Mouse (Mus musculus) liver, embryonic 11.5 days (tissue): ENCODE results near the gene Tmem88. TPM values are rescaled to one million over a fixed set of nuclear protein-coding genes. Genes with fewer than 3 reads are reported as not detected.
"Not testable (repeated sequence)": the region's sequence is repeated elsewhere in the genome, so short reads cannot be mapped to it uniquely, and the experiment has no call there.

Experiments
- ATAC-seq: fragments of 200-750 bp; cut with Nextera tagmentation; replicated peaks from 2 replicates; pipeline ENCODE4 v1.8.0; 2017; ENCODE audit warnings: moderate number of reproducible peaks, mild to moderate bottlenecking, moderate TSS enrichment, moderate library complexity; ENCODE audit not compliant: low FRiP score
- DNase-seq: peaks from one replicate; pipeline ENCODE4 v3.0.0-alpha.2; 2017; ENCODE audit warnings: low spot score
- H3K27ac ChIP-seq: fragments of 300-500 bp; sonication (generic); 2 replicates; pipeline ENCODE4 v1.5.1; 2014; ENCODE audit warnings: mild to moderate bottlenecking, low read depth, low read length, control low read depth
- H3K27me3 ChIP-seq: fragments of 300-500 bp; sonication (generic); replicated peaks from 2 replicates; pipeline ENCODE4 v1.6.1; 2014; ENCODE audit warnings: low read length, mixed read lengths; ENCODE audit not compliant: control insufficient read depth, insufficient read depth
- H3K36me3 ChIP-seq: fragments of 300-500 bp; sonication (generic); 2 replicates; pipeline ENCODE4 v1.6.1; 2014; ENCODE audit warnings: mild to moderate bottlenecking, low read length, moderate library complexity, mixed read lengths; ENCODE audit not compliant: control insufficient read depth, insufficient read depth
- H3K4me1 ChIP-seq: fragments of 300-500 bp; sonication (generic); replicated peaks from 2 replicates; pipeline ENCODE4 v1.6.1; 2014; ENCODE audit warnings: low read length, mixed read lengths; ENCODE audit not compliant: control insufficient read depth, insufficient read depth
- H3K4me2 ChIP-seq: fragments of 300-500 bp; sonication (generic); 2 replicates; pipeline ENCODE4 v1.6.1; 2014; ENCODE audit warnings: mild to moderate bottlenecking, control low read depth, moderate library complexity
- H3K4me3 ChIP-seq: fragments of 300-500 bp; sonication (generic); 2 replicates; pipeline ENCODE4 v1.5.1; 2014; ENCODE audit warnings: low read depth, low read length, control low read depth
- H3K9ac ChIP-seq: fragments of 300-500 bp; sonication (generic); 2 replicates; pipeline ENCODE4 v1.6.1; 2014; ENCODE audit warnings: low read depth, low read length, control low read depth
- H3K9me3 ChIP-seq: fragments of 300-500 bp; sonication (generic); 2 replicates; pipeline ENCODE4 v1.6.1; 2016; ENCODE audit warnings: low read length, inconsistent platforms, mixed read lengths; ENCODE audit not compliant: control insufficient read depth
- WGBS: fragments of 180-500 bp; shearing (Covaris S2); extraction: QIAGEN DNeasy Blood & Tissue Kit; methylation state at CpG from one replicate; pipeline ENCODE4 v1.1.7; 2014; 5-methylcytosine and 5-hydroxymethylcytosine counted together
- polyA plus RNA-seq: library from polyadenylated mRNA; unstranded; fragments of >200 nt; fragmentation: Nextera tagmentation; extraction: Ambion mirVana; gene quantifications from 2 replicates; pipeline ENCODE4 v1.2.1, GENCODE M21; 2014

The Tmem88 gene
- polyA plus RNA-seq, 1 experiment from 2014 or later, result 26.2 TPM

GRCm38 (mm10) chr11:69395634-69396373 is 2.2 kb downstream of the Tmem88 start:
- H3K4me2 ChIP-seq, result peak overlapping the region; percentile 96
- H3K27ac ChIP-seq, result peak overlapping the region; percentile 93
- peaks cover 43% of the 10 kb centered on the region for H3K4me1 ChIP-seq
- H3K27me3 ChIP-seq, result no peaks in the 10 kb centered on the region
- under 1% methylated on average over 46 of the region's 48 CpGs for WGBS
- ATAC-seq (peak; percentile 85), DNase-seq (peak; percentile 97)
- H3K9me3 ChIP-seq, result no peaks in the 10 kb centered on the region
- peak overlapping the region; percentile 83 for H3K9ac ChIP-seq
- H3K36me3 ChIP-seq, result peaks cover 12% of the 10 kb centered on the region
- H3K4me3 ChIP-seq, result peak overlapping the region; percentile 77

- H3K36me3 ChIP-seq, H3K27me3 ChIP-seq, H3K9me3 ChIP-seq: not testable (repeated sequence)
- under 1% methylated on average over 24 of the region's 24 CpGs for WGBS
- peak; percentile 76 for ATAC-seq
- peak within 1 kb of the TSS; percentile 83 for H3K9ac ChIP-seq
- peak within 1 kb of the TSS; percentile 96 for H3K4me2 ChIP-seq
- peak within 1 kb of the TSS; percentile 93 for H3K27ac ChIP-seq
- DNase-seq, result peak; percentile 86
- peak within 1 kb of the TSS; percentile 77 for H3K4me3 ChIP-seq
- peaks cover 41% of the 10 kb centered on the region for H3K4me1 ChIP-seq
Observed at GRCm38 (mm10) chr11:69395235-69395633, 2.8 kb downstream of the Tmem88 start, which contains the start of the genes Naa38 and Cyb5d1. Gene Naa38, plus strand, starts transcription at chr11:69395487. Gene Cyb5d1, minus strand, starts transcription at chr11:69395631.

- peak overlapping the region; percentile 96 for H3K4me2 ChIP-seq
- peak; percentile 30 for DNase-seq
- peak overlapping the region; percentile 77 for H3K4me3 ChIP-seq
- 2% methylated on average over 31 of the region's 31 CpGs for WGBS
- peak overlapping the region; percentile 93; the same call in 1 of the 2 replicates for H3K27ac ChIP-seq
- peak overlapping the region; percentile 83 for H3K9ac ChIP-seq
- H3K4me1 ChIP-seq, result peaks cover 39% of the 10 kb centered on the region
- H3K36me3 ChIP-seq, H3K27me3 ChIP-seq, H3K9me3 ChIP-seq, ATAC-seq: not testable (repeated sequence)
Observed at GRCm38 (mm10) chr11:69394591-69395167, 3.4 kb downstream of the Tmem88 start.

- Histone ChIP-seq H3K9me3 (no peaks in the 10 kb centered on the region), H3K9ac (no peak overlapping the region), H3K4me2 (no peak overlapping the region), H3K36me3 (no peaks in the 10 kb centered on the region), H3K27me3 (no peaks in the 10 kb centered on the region; the same call in 1 of the 2 replicates), H3K4me3 (no peak overlapping the region), H3K4me1 (peaks cover 7% of the 10 kb centered on the region; the same call in 1 of the 2 replicates), H3K27ac (no peak overlapping the region)
- ATAC-seq (no peak), DNase-seq (peak; percentile 41)
- WGBS, result 43% methylated on average over 10 of the region's 10 CpGs
Observed at GRCm38 (mm10) chr11:69390400-69391034, 7.5 kb downstream of the Tmem88 start.

- no peak overlapping the region for H3K4me3 ChIP-seq
- ATAC-seq, result no peak
- no peaks in the 10 kb centered on the region for H3K36me3 ChIP-seq
- no peaks in the 10 kb centered on the region for H3K9me3 ChIP-seq
- H3K4me1 ChIP-seq, result peaks cover 7% of the 10 kb centered on the region; the same call in 1 of the 2 replicates
- H3K27ac ChIP-seq, result no peak overlapping the region
- DNase-seq, result peak; percentile 28
- no peaks in the 10 kb centered on the region; the same call in 1 of the 2 replicates for H3K27me3 ChIP-seq
- WGBS, result 68% methylated on average over 14 of the region's 14 CpGs
- no peak overlapping the region for H3K4me2 ChIP-seq
- H3K9ac ChIP-seq, result no peak overlapping the region
Observed at GRCm38 (mm10) chr11:69389531-69390399, 8.3 kb downstream of the Tmem88 start.

- WGBS, result 93% methylated on average over 4 of the region's 4 CpGs
- Histone ChIP-seq H3K4me2 (no peak overlapping the region), H3K27ac (no peak overlapping the region), H3K36me3 (no peaks in the 10 kb centered on the region), H3K4me3 (no peak overlapping the region), H3K9ac (no peak overlapping the region), H3K4me1 (peaks cover 4% of the 10 kb centered on the region; the same call in 1 of the 2 replicates), H3K9me3 (no peaks in the 10 kb centered on the region), H3K27me3 (no peaks in the 10 kb centered on the region; the same call in 1 of the 2 replicates)
- DNase-seq (no peak), ATAC-seq (no peak)
Observed at GRCm38 (mm10) chr11:69388680-69389079, 9.4 kb downstream of the Tmem88 start.

- 71% methylated on average over 7 of the region's 7 CpGs for WGBS
- ATAC-seq (no peak), DNase-seq (no peak)
- H3K4me1 ChIP-seq, result peaks cover 4% of the 10 kb centered on the region; the same call in 1 of the 2 replicates
- no peaks in the 10 kb centered on the region for H3K9me3 ChIP-seq
- no peak overlapping the region for H3K4me3 ChIP-seq
- no peaks in the 10 kb centered on the region; the same call in 1 of the 2 replicates for H3K27me3 ChIP-seq
- no peak overlapping the region for H3K4me2 ChIP-seq
- H3K27ac ChIP-seq, result no peak overlapping the region
- H3K9ac ChIP-seq, result no peak overlapping the region
- H3K36me3 ChIP-seq, result no peaks in the 10 kb centered on the region
Observed at GRCm38 (mm10) chr11:69386758-69387157, 11.3 kb downstream of the Tmem88 start.

GRCm38 (mm10) chr11:69384979-69385378 is 13.1 kb downstream of the Tmem88 start:
- no peak overlapping the region for H3K4me2 ChIP-seq
- no peak for DNase-seq
- 0 out of 2 replicates have a peak, but pooled peaks cover under 1% of the 10 kb centered on the region for H3K4me1 ChIP-seq
- H3K4me3 ChIP-seq, result no peak overlapping the region
- no peak overlapping the region for H3K27ac ChIP-seq
- WGBS, result 77% methylated on average over 6 of the region's 6 CpGs
- H3K27me3 ChIP-seq, result no peaks in the 10 kb centered on the region; the same call in 1 of the 2 replicates
- H3K36me3 ChIP-seq, result no peaks in the 10 kb centered on the region
- no peaks in the 10 kb centered on the region for H3K9me3 ChIP-seq
- ATAC-seq, result no peak
- no peak overlapping the region for H3K9ac ChIP-seq
